Mouse (Mus musculus): ENCODE measurements around the gene Kmt2e. TPM values are rescaled to one million over a fixed set of nuclear protein-coding genes. Genes with fewer than 3 reads are reported as not detected.

Kmt2e gene
- polyA plus RNA-seq (2021; fragmentation: Nextera tagmentation): 48.8 and 57.2 TPM in 2 replicates
- long read RNA-seq, experiment 1, partial matches to known transcripts: 114 of 131 reads
- long read RNA-seq, experiment 1, other reads (novel, unspliced or antisense): 17 of 131 reads
- long read RNA-seq, experiment 2, partial matches to known transcripts: 336 of 359 reads
- long read RNA-seq, experiment 2, other reads (novel, unspliced or antisense): 22 of 359 reads

DNA sequence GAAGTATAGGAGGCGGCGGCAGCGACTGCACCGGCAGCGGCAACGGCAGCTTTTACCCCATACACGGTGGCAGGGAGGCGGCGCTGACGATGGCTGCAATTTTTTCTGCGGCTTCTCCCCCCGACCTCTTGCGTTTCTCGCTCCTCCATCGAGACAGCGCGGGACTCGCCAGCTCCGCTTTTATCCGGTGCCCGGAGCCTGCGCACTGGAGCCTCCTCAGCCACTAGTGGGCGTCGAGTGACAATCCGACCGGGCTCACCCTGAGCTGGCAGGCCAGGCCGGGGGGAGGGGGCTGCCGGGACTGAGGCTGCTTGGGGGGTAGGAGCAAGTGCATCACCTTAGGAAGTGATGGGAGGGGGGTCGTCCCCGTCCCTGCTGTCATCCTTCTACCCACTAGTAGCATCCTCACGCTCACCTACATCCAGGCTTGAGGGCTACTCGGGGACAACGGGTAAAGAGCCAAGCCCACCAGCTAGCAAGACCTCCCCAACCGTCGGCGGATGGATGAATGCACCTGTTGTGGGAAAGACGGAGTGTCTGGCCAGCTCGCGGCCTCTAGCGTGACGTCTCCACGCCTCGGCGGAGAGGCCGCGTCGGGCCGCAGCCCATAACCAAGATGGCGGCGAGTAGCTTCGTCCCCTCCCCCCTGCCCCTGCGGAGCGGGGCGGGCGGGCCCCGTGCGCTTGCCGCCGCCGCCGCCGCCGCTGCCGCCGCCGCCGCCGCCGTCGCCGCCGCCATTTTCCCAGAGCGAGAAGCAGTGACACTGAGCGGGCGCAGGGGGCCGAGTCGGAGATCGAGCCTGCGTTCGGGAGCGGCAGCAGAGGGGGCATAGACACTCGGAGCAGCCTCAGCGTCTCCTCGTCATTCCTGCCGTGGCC is at the start of gene Kmt2e:
Gene Kmt2e (plus strand): TSS at position 722 of the 878 bp plus-strand sequence.

Measured in layer of hippocampus, adult 6 months (tissue).